Mouse (Mus musculus): ENCODE measurements around the gene Ren1. TPM values are rescaled to one million over a fixed set of nuclear protein-coding genes. Genes with fewer than 3 reads are reported as not detected.
"Not testable (repeated sequence)": the region's sequence is repeated elsewhere in the genome, so short reads cannot be mapped to it uniquely, and the experiment has no call there.

Ren1 gene
- polyA plus RNA-seq, 1 experiment from 2014 or later = 0.25 TPM

DNA sequence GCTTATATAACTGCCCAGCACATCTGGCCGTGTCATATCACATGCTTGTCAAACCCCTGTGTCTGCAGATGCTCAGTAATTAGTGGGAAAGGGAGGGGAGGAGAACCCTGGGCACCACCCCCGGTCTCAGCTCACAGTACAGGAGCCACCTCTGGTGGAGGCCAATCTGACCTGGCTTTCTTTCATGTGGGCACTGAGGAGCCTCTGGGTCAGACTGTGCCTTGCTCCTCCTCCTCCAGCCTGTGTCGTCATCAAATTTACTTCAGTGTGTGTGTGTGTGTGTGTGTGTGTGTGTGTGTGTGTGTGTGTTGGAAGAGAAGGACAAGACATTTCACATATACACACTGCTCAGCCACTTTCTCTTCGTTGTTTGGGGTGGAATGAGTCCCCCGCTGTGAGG is 27.0 kb upstream of the Ren1 start:
- Histone ChIP-seq H3K27ac (no peak overlapping the region), H3K27me3 (peaks cover 13% of the 10 kb centered on the region), H3K9me3 (no peaks in the 10 kb centered on the region), H3K4me2 (no peak overlapping the region), H3K9ac (no peak overlapping the region), H3K4me3 (no peak overlapping the region), H3K4me1 (peaks cover 11% of the 10 kb centered on the region; the same call in 1 of the 2 replicates), H3K36me3 (no peaks in the 10 kb centered on the region)
- WGBS = 31% methylated on average over 5 of the region's 5 CpGs
- no peak for ATAC-seq (ENCODE audit: insufficient number of reproducible peaks, insufficient read depth, low FRiP score, low TSS enrichment, low read depth)

DNA sequence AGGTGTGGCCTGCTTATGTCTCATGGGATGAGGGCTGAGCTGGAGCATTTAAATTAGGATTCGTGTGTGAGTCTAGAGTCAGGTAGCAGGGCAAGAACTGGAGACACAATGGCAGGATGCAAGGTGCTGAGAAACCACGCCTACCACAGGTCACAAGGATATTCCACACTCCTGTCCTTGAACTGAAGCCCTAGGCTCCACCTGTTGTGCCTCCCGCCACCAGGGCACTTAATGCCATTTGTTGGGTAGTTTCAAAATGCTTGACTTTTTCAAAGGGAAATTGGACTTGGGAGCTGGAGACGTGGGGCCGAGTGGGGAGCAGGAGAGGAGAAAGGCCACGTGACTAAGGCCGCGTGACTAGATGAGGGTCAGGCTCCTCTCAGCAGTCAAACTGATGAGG is 24.4 kb upstream of the Ren1 start:
- Histone ChIP-seq H3K27ac (no peak overlapping the region), H3K4me1 (peaks cover 17% of the 10 kb centered on the region), H3K4me2 (no peak overlapping the region), H3K36me3 (no peaks in the 10 kb centered on the region), H3K27me3 (peaks cover 38% of the 10 kb centered on the region), H3K9me3 (no peaks in the 10 kb centered on the region), H3K4me3 (no peak overlapping the region), H3K9ac (no peak overlapping the region)
- 83% methylated on average over 8 of the region's 8 CpGs for WGBS
- no peak for ATAC-seq (ENCODE audit: insufficient number of reproducible peaks, insufficient read depth, low FRiP score, low TSS enrichment, low read depth)

DNA sequence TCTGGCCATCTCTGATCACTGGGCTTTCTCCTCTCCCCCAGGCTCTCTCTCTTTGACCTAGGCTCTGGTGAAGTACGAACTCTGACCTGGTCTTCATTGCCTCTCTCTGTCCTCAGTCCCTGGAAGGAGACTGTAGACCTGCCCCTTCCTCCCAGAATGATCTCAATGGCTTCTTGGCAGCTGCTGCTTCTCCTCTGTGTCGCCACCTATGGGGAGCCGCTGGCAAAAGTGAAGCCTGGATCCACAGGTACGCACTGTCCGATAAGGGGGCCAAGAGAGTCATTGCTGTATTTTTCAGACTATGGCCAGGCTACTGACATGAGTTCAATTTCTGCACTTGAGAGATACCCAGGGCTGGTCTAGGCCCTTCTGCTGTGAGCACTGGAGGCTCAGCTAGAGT is 23.2 kb upstream of the Ren1 start:
- Histone ChIP-seq H3K4me2 (no peak overlapping the region), H3K9me3 (no peaks in the 10 kb centered on the region), H3K4me3 (no peak overlapping the region), H3K27me3 (peaks cover 47% of the 10 kb centered on the region), H3K9ac (no peak overlapping the region), H3K27ac (no peak overlapping the region), H3K36me3 (no peaks in the 10 kb centered on the region), H3K4me1 (peaks cover 17% of the 10 kb centered on the region)
- no peak for ATAC-seq (ENCODE audit: insufficient number of reproducible peaks, insufficient read depth, low FRiP score, low TSS enrichment, low read depth)
- WGBS = 62% methylated on average over 5 of the region's 5 CpGs

DNA sequence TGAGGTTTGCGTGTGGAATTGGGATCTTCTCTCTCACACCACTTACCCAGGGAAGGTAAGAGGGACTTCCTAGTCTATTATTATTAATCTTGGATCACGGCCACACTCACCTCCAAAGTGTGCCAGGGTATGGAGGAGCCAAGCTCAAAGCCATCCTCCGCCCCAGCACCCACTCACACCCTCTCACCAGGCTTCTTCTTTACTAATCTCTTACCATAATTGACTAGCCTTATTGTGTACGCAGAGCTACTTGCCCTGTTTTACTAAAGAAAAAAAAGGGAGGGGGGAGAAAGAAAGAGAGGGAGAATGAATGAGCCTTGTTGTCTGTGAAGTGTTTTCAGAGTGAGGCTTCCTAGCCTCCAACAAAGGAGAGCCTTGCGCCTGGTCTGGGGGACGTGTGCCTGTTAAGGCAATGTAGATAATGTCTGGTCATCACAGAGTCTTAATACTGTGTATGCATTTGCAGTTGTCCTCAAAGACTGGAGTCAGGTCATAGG is 22.0 kb upstream of the Ren1 start:
- H3K36me3 ChIP-seq = no peaks in the 10 kb centered on the region
- no peak overlapping the region for H3K9ac ChIP-seq
- H3K4me2 ChIP-seq = no peak overlapping the region
- WGBS = 58% methylated on average over 6 of the region's 6 CpGs
- peaks cover 47% of the 10 kb centered on the region for H3K27me3 ChIP-seq
- no peak overlapping the region for H3K27ac ChIP-seq
- no peaks in the 10 kb centered on the region for H3K9me3 ChIP-seq
- H3K4me1 ChIP-seq = peaks cover 13% of the 10 kb centered on the region
- H3K4me3 ChIP-seq = no peak overlapping the region
- no peak for ATAC-seq (ENCODE audit: insufficient number of reproducible peaks, insufficient read depth, low FRiP score, low TSS enrichment, low read depth)

DNA sequence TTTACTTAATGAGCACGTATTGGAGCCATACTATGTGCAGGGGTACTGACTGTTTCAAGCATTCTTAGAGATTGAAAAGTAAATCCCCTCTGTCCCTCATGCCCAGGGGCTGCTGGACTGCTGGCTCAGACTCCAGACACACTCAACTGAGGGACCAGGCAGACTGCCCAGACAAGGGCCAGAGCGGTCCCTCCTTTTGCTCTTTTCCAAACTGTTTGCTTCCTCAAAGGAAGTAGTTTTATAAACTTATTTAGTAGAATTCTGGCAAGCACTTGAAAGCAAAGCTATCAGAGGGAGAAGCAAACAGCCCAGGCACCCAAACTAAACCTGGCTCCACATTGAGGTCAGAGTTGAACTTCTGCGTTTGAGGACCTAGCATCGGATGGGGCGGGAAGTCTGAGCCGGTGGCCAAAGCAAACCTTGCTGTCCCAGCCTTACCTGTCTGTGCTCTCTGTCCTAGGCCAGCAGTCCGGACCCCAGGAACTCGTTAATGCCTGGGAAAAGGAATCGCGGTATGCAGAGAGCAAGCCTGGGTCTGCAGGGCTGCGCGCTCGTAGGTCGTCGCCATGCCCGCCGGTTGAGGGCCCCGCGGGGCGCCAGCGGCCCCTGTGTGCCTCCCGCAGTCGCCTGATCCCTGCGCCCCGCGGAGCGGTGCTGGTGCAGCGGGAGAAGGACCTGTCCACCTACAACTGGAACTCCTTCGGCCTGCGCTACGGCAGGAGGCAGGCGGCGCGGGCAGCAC is 21.2 kb upstream of the Ren1 start:
- Histone ChIP-seq H3K9ac (peak overlapping the region; percentile 49; the same call in 1 of the 2 replicates), H3K36me3 (no peaks in the 10 kb centered on the region), H3K4me2 (peak overlapping the region; percentile 63), H3K4me3 (peak overlapping the region; percentile 36), H3K27ac (no peak overlapping the region), H3K9me3 (no peaks in the 10 kb centered on the region), H3K27me3 (peaks cover 47% of the 10 kb centered on the region), H3K4me1 (peaks cover 6% of the 10 kb centered on the region)
- ATAC-seq (ENCODE audit: insufficient number of reproducible peaks, insufficient read depth, low FRiP score, low TSS enrichment, low read depth) = no peak
- WGBS = 6% methylated on average over 34 of the region's 34 CpGs

DNA sequence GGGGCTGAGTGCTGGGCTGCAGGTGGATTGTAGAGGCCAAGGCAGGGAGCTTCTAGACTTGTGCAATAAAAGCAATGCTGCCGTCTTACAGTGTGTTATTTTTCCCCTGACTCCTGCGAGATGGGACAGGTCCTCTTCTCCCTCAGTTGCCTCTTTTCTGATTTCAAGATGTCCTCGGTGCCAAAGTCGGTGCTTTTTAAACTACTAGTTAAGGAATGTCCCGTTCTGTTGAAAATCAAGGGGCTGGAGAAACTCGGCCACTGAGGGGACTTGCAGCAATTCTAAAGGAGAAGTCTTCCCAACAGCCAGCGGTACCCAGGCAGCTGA is 20.7 kb upstream of the Ren1 start:
- Histone ChIP-seq H3K36me3 (no peaks in the 10 kb centered on the region), H3K4me1 (peaks cover 6% of the 10 kb centered on the region), H3K4me2 (peak overlapping the region; percentile 63), H3K9me3 (no peaks in the 10 kb centered on the region), H3K27me3 (peaks cover 47% of the 10 kb centered on the region), H3K27ac (no peak overlapping the region), H3K4me3 (peak overlapping the region; percentile 36), H3K9ac (peak overlapping the region; percentile 49; the same call in 1 of the 2 replicates)
- ATAC-seq (ENCODE audit: insufficient number of reproducible peaks, insufficient read depth, low FRiP score, low TSS enrichment, low read depth) = no peak
- WGBS = 20% methylated on average over 7 of the region's 7 CpGs

DNA sequence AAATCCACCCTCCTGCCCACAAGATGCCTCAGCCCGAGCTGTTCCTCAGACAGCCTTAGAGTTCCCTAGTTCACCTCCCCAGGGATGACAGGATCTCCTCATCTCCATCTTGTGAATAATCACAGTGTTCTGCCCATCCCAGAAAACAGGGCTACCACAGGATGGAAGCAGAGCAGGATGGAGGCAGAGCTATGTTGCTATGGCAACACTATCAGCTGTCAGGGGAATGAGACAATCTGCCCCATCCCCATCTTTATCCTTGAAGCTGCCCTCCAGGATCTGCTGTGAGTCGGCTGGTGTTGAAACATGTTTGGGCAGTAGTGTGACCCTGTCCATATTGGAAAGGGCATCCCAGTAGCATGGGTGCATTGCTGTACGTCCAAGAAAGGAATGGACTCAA is 19.2 kb upstream of the Ren1 start:
- no peak for ATAC-seq (ENCODE audit: insufficient number of reproducible peaks, insufficient read depth, low FRiP score, low TSS enrichment, low read depth)
- H3K36me3 ChIP-seq = no peaks in the 10 kb centered on the region
- H3K9me3 ChIP-seq = no peaks in the 10 kb centered on the region
- H3K4me3 ChIP-seq = no peak overlapping the region
- H3K4me1 ChIP-seq = peaks cover 6% of the 10 kb centered on the region
- peaks cover 47% of the 10 kb centered on the region for H3K27me3 ChIP-seq
- no peak overlapping the region for H3K9ac ChIP-seq
- 68% methylated on average over 3 of the region's 3 CpGs for WGBS
- no peak overlapping the region for H3K4me2 ChIP-seq
- H3K27ac ChIP-seq = no peak overlapping the region

DNA sequence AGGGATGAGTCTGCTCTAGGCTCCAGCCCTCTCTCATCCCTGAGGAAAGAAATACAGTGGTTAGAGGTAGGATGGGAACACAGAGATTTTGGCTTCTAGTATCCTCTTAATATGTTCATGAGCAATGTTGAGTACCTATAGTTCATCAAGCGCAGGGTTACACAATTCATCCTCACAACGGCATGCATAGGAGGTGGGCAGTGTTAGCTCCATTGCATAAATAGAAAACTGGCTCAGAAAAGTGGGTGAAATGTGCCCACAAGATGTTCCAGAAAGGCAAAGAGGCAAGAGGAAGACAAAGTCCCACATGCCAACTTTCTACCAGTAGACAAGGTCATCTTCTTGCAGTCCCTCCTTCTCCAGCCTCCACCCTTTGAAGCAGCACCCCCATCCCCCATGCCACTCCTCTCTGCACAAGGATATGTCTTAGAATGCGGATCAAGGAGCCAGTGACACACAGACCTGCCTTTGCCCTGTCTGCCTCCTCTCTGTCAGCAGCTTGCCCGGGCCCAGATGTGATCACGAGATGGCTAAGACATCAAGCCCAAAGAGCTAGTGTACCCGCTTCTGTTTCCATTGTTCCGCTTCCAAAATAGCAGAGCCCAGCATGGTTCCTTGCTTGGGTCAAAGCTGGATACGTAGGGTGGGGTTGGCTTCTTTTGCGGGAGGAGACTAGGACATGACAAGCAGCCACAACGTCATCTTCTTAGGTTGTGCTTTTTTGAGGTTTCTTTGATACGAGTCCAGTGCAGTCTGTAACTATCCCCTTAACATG is 17.5 kb upstream of the Ren1 start:
- Histone ChIP-seq H3K9ac (no peak overlapping the region), H3K27me3 (peaks cover 38% of the 10 kb centered on the region), H3K9me3 (no peaks in the 10 kb centered on the region), H3K27ac (no peak overlapping the region), H3K4me1 (peaks cover 6% of the 10 kb centered on the region), H3K4me2 (no peak overlapping the region), H3K4me3 (no peak overlapping the region), H3K36me3 (no peaks in the 10 kb centered on the region)
- 84% methylated on average over 11 of the region's 11 CpGs for WGBS
- ATAC-seq (ENCODE audit: insufficient number of reproducible peaks, insufficient read depth, low FRiP score, low TSS enrichment, low read depth) = no peak

DNA sequence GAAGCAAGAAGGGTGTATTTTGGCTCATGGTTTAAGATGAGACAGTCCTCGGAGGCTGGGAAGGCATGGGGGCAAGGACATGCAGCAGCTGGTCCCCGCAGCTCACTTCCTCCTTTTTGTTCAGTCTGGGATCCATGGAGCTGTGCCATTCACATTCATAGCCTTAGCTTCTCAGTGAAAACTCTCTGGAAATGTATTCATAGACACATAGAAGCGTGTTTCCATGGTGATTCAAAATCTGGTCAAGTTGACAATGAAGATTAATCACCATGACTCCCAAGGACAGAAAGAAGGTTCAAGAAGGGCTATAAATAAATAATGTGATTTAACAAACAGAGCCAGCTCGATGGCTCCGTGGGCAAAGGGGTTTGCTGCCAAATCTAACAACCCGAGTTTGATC is 16.4 kb upstream of the Ren1 start:
- H3K4me1 ChIP-seq = peaks cover 6% of the 10 kb centered on the region
- no peak overlapping the region for H3K27ac ChIP-seq
- ATAC-seq (ENCODE audit: insufficient number of reproducible peaks, insufficient read depth, low FRiP score, low TSS enrichment, low read depth) = no peak
- H3K9ac ChIP-seq = no peak overlapping the region
- H3K36me3 ChIP-seq = no peaks in the 10 kb centered on the region
- no peak overlapping the region for H3K4me2 ChIP-seq
- H3K9me3 ChIP-seq = no peaks in the 10 kb centered on the region
- H3K27me3 ChIP-seq = peaks cover 27% of the 10 kb centered on the region
- WGBS = 86% methylated on average over 6 of the region's 6 CpGs
- no peak overlapping the region for H3K4me3 ChIP-seq

DNA sequence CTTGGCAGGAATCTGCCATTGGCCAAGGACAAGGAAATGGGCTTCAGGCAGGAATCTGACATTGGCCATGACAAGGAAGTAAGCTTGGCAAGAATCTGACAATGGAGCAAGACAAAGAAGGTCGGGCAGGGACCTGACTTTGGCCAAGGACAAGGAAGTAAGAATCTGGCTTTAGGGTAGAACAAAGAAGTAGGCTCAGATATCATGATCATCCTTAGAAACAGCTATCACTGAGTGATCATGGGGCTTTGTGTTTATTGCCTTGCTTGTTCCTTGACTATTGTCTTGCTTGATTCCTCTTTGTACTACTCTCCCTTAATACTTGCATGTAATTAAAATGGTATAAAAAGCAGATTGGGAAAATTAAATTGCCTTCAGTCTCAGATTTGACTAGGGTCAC is 9.9 kb upstream of the Ren1 start:
- 69% methylated on average over 1 of the region's 1 CpGs for WGBS
- H3K9me3 ChIP-seq = not testable (repeated sequence)

DNA sequence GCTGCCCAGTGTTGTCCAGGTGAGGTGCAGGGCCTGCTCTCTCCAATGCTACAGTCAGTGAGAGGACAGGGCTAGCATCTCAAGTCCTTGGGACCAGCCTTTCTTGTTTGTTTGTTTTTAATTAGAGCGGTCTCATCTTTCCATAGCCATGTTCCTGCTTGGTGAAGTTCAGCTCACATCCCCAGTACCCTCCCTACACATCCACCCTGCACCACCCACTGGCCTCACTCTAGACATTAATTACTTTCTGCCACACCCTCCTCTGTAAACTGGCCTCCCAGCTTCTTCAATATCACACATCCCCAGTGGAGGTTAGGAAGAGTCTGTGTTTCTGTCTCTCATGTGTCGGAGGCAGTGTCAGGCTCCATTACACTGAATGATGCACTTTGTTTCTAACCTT is 6.0 kb upstream of the Ren1 start:
- Histone ChIP-seq H3K4me2 (no peak overlapping the region), H3K4me1 (no peaks in the 10 kb centered on the region), H3K9me3 (no peaks in the 10 kb centered on the region), H3K4me3 (no peak overlapping the region), H3K27ac (no peak overlapping the region), H3K27me3 (no peaks in the 10 kb centered on the region), H3K9ac (no peak overlapping the region), H3K36me3 (no peaks in the 10 kb centered on the region)
- 88% methylated on average over 2 of the region's 2 CpGs for WGBS
- ATAC-seq (ENCODE audit: insufficient number of reproducible peaks, insufficient read depth, low FRiP score, low TSS enrichment, low read depth) = no peak

More for the DNA sequence above, 9.9 kb upstream of the Ren1 start:
- not testable (repeated sequence) for ATAC-seq (ENCODE audit: insufficient number of reproducible peaks, insufficient read depth, low FRiP score, low TSS enrichment, low read depth); H3K4me3 ChIP-seq; H3K4me2 ChIP-seq; H3K27me3 ChIP-seq; H3K36me3 ChIP-seq; H3K4me1 ChIP-seq; H3K27ac ChIP-seq; H3K9ac ChIP-seq

DNA sequence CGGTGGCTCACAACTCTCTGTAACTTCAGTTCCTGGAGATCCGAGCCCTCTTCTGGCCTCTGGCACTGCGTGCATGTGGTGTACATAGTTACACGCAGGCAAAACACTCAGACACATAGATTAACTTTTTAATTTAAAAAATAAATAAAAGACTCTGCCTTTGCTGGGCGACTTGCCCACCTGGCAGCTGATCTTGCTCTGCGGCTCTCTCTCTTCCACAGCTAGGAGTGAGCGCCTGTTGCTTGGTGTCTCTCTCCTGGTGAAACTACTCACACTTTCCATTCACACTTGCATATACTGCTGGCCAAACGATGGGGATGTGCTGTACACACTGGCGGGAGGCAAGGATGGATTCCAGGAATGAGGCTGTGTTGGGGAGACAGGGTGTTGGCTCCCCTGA is 3.8 kb upstream of the Ren1 start:
- 79% methylated on average over 9 of the region's 9 CpGs for WGBS
- no peak overlapping the region for H3K9ac ChIP-seq
- no peaks in the 10 kb centered on the region for H3K36me3 ChIP-seq
- H3K27me3 ChIP-seq = no peaks in the 10 kb centered on the region
- no peak for ATAC-seq (ENCODE audit: insufficient number of reproducible peaks, insufficient read depth, low FRiP score, low TSS enrichment, low read depth)
- H3K4me3 ChIP-seq = no peak overlapping the region
- no peak overlapping the region for H3K4me2 ChIP-seq
- no peaks in the 10 kb centered on the region for H3K9me3 ChIP-seq
- H3K27ac ChIP-seq = no peak overlapping the region
- peaks cover 4% of the 10 kb centered on the region for H3K4me1 ChIP-seq
